Mouse (Mus musculus) brain, embryonic 14.5 days (tissue): ENCODE results near the gene Pknox2.

Experiments used
- CTCF ChIP-seq: fragments of 200-500 bp; IDR thresholded peaks from 2 replicates; pipeline ENCODE4 v1.5.1; 2012; ENCODE audit warnings: inconsistent platforms, mild to moderate bottlenecking, moderate library complexity, borderline replicate concordance; ENCODE audit not compliant: insufficient read depth, insufficient read length; ENCODE audit errors: extremely low read depth
- POLR2A ChIP-seq: fragments of 200-500 bp; IDR thresholded peaks from 2 replicates; pipeline ENCODE4 v1.6.1; 2012; ENCODE audit warnings: mild to moderate bottlenecking, inconsistent platforms, borderline replicate concordance; ENCODE audit not compliant: poor library complexity, insufficient read depth, insufficient read length, severe bottlenecking; ENCODE audit errors: extremely low read depth

GRCm38 (mm10) chr9:37035248-37035647 lies 112.0 kb downstream of the Pknox2 start:
- TF ChIP-seq POLR2A = no peak
- TF ChIP-seq CTCF = peak; percentile 16; the same call in 1 of the 2 replicates
